Mouse (Mus musculus): ENCODE measurements around the gene Mlip.
"Not testable (repeated sequence)": the region's sequence is repeated elsewhere in the genome, so short reads cannot be mapped to it uniquely, and the experiment has no call there.

The Mlip gene

DNA sequence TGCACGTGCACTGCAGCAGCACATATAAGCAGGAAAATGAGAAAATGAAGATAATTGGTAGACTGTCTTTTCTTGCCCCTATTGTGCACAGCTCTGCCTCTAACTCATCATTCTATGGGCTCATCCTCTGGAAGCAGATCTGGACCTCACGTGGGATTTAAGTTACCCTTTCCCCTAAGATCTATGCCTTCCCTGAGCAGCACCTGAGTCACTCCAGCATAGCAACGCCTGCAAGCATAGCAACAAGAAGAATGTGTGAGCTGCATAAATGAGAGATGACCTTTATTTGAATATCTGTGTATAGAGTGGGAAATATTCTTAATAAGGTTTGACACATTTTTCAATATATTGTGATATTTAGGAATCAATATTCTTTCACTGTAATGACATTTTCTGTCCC is 176.9 kb downstream of the Mlip start:
- no peak for DNase-seq

DNA sequence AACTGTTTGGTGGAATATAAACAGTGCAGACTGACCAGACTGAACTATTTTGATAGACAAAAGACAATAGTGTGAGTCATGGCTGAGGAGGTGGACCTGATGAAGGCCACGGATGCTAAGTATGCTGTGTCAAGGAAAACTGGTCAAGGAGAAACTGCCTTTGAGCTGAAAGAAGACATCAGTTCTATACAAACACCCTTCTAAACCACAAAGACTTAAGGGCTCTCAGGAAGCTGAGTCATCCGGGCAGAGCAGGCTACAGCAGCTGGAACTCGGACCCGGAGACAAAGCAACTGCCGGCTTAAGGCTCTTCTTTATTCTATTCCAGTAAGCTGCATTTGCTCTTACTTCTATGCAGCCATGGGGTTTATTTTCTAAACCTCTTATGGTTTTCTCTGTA is 180.7 kb downstream of the Mlip start:
- peak; percentile 9 for DNase-seq

DNA sequence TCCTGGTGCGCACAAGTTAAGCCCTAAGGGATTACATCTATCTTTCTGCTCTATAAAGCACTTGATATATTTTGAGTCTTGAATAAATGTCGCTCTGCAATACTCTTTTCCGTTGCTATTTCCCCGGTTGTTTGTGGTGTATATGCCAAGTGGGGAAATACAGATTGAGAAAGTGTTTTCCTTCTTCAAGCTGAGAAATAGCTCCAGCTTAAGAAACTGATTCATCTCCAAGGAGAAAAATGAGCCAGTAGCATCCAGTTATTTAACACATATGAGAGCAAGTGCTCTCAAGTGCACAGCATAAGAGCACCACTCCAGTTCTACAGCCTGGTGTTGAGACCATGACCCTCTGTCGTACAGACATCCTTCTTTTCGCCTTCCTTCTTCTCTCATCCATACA is 186.9 kb downstream of the Mlip start:
- no peak for DNase-seq

DNA sequence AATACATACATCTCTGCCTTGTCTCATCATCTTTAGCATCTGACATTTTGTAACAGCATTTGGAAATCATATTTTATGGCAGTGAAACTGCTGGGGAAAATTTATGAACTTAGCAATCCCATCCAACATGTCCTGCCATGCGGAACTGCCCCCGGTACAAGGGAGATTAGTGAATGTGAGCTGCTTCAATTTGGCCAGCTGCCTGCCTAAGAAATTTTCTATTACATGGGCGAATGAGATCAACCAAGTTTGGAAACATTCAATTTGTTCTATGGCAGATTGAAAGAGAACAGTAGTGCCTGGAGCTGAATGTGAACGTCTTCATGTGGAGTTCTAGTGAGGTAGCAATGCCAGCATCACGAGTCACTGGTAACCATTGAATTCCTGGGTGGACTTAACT is 191.0 kb downstream of the Mlip start:
- DNase-seq = no peak

DNA sequence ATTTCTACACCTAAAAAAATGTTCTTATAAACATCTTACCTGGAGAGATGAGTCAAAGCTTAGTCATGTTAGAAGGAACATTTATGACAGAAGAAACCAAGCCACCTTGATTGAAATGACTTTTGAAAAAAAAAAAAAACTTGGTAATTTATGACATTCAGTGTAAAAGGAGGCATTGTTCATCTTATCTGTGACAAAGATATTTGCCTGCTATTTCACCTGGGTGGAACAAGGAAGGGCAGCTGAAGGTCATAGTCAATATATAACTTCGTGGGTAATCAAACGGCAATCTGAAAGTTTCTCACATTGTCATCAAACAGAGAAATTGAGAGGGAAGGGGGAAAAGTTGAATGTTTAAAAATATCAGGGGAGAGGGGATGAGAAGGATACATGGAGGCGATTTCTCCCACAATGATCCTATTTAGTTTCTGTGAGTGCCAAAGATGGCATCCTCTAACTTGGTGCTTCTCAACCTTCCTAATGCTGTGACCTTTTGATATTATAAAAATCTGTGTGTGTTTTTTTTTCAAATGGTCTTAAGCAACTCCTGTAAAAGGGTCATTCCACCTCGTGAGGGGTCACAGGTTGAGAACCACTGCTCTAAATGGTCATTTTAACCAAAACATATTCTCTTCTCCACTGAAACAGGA is 192.4 kb downstream of the Mlip start:
- no peak for DNase-seq

DNA sequence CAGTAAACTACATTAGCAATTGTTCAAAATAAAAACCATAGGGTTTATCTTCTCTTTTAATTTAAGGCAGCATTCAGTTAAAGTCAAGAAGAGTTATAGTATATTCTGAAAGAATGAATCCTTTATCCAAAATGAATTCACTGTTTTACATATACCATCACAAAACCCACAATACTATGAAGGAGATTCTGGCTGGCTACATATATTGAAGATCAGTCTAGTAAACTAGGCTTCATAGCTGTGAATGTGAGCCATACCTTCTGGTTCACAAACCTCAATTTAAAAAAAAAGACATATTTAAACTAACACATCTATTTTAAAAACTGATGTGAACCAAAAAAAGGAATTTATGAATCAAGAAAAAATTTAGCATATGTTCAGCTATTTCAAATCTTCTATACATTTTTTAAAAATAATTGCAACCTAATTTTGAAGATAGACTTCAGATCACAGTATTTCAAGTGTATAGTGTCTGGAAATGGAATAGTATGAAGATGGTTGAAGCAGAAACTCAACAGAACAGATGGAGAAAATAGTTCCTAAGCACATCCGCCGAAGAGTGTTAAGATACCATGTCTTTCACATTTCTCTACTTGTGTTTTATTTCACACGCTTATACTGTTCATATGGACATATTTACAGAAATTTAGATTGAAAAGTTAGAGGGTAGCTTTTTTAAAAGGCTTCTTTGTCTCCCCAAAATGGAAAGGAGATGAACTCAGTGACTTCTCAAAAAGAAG is 204.1 kb downstream of the Mlip start:
- DNase-seq = no peak

DNA sequence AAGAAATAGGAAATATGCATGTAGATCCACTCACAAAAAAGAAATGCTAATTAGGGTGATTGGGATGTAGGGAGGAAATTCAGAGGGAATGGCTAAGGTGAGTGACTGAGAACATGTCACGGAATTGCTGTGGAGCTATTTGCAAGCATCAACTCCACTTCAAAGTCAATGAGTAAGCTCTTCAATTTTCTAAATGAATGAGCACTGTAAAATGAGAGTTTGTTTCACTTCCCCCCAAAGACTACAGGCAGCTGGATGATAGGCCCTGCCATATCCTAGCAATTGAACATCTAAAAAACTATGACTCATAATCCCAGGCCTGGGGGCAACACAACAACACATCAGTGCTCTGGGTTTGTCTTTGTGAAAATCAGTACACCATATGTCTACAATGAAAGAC is 233.0 kb downstream of the Mlip start:
- no peak for DNase-seq

DNA sequence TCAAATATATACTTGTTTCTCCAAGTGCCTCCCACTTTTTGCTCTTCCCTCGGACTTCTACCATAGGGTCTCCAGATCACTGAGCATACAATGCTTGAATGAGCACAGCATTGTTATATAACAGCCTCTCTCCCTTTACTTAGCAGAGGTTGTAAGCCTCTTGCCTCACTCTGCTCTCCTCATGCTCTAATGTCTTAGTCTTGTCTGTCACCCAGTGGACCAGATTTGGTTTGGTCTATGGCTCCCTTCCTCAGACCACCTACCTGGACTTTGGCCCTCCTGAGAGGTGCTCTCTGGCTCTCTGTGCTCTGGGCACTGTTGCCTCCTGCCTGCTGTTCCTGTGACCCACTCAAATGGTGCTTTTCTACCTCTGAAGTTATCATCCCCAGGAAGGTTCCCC is 255.9 kb downstream of the Mlip start:
- DNase-seq = no peak

DNA sequence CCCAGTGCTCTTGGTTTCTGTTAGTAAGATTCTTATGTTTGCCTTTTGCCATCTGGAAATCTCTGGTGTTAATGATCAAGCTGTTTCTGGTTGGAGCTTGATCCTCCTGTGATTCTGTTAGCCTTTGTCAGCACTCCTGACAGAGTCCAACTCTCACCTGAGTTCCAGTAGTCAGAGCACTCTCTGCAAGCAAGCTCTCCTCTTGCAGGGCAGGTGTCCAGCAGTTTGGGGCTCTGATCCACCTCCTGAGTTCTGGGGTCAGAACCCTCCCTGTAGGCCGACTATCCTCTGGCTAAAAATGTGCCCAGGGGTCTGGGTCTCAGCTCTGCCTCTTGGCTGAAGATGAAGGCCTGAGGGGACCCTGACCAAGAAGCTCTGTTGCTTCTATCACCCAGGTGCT is 269.5 kb downstream of the Mlip start:
- not testable (repeated sequence) for DNase-seq

DNA sequence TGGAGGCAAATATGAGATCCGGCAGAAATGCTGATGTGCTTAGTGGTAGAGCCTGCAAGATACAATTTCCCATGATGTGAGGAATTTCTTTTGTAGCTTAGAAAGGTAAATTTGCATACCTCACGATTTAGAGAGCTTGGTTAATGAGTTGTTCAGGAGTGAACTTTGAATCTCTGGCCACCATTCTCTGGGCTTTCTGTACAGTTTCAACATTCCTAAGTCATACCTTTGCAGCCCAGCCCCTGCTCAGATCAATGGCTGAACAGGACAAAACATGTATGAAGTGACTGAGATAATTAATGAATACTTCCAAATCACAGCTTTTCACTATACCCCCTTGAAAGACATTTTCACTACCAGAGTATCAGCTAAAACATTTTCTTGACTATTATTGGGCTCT is 281.1 kb downstream of the Mlip start:
- no peak for DNase-seq

DNA sequence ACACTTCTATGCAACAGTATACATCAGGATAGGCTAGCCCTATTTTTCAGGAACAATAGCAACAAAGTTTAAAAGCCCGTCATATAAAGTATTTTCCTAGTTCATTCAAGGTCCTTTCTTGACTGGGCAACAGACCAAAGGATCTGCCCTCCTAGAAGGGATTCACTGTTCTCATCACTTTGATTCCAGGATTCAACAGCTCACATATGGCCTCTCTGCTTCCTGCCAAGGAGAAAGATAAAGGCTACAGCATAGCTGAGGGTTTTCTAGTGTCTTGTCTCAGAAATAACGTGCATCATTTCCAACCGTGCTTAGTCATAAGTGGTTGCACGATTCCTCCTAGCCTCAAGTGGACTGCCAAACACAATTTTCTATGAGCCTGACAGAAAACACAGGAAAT is 296.2 kb downstream of the Mlip start:
- no peak for DNase-seq

DNA sequence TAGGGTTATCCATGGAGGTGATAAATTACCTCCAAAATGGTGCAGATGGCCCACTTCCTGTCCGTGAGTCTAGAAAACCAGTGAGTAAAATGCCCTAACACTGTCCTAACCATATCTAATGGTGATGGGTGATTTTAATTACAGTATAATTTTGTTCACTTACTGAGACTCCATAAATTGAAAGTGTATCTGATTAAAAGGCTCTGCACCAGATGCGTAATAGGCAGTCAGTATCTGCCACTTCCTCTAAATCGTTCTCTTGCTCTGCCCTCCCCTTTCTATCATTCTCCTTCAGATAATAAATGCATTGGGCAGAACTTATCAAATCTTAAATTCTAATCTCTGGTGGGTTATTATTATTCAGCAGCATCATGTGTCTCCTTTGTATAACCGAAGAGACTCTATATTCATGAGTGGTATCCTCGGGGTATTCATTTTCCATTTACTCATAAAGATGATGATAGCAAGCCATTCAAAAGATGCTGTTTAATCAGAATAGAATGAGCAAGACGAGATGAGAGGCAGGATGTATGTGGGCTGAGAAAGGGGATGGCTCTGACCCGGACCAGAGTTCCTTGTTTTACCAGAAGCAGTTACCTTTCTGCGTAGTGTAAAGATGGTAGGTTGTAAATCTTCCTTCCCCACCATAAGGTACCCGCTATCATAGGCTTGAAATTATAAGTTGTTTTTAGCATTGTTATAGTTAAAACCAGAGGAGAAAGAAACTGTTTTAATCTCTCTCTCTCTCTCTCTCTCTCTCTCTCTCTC is 298.2 kb downstream of the Mlip start:
- DNase-seq = no peak
